19 mouse cellular contexts compared by ENCODE assay signal in genomic region chr12:75478117-75478516, GRCm38 (mm10).
DNase-seq lines count a peak whose midpoint lies in the region; ATAC-seq and TF ChIP-seq lines count a peak whose summit lies in the region.
"Had no signal": no experiment of that assay in that cellular context is flagged by ENCODE, and none has a peak within 500 bp of the region (broad histone marks: within the 10 kb centered on the region; RNA-seq: fewer than 3 reads in every experiment).

No protein-coding gene starts in this region.

- H3K9me3 ChIP-seq in hindbrain, postnatal 0 days (ENCODE audit: low read length), result no peaks in the 10 kb centered on the region
- no peaks in the 10 kb centered on the region for H3K9me3 ChIP-seq in hindbrain, embryonic 16.5 days (ENCODE audit: control insufficient read depth, low read length)
- no peaks in the 10 kb centered on the region for H3K9me3 ChIP-seq in midbrain, embryonic 14.5 days (ENCODE audit: control insufficient read depth, low read length)
- H3K9me3 ChIP-seq in midbrain, embryonic 11.5 days (ENCODE audit: control insufficient read depth, low read length), result no peaks in the 10 kb centered on the region
- H3K9me3 ChIP-seq: heart, embryonic 13.5 days; limb, embryonic 13.5 days; liver, embryonic 15.5 days; midbrain, embryonic 13.5 days had no signal

- no peak overlapping the region for H3K4me2 ChIP-seq in hindbrain, postnatal 0 days (ENCODE audit: low read depth, low read length)
- H3K4me2 ChIP-seq in hindbrain, embryonic 16.5 days (ENCODE audit: low read length), result no peak overlapping the region
- no peak overlapping the region for H3K4me2 ChIP-seq in midbrain, embryonic 14.5 days (ENCODE audit: low read length)
- H3K4me2 ChIP-seq in midbrain, embryonic 11.5 days, result no peak overlapping the region
- H3K4me2 ChIP-seq: heart, embryonic 13.5 days; limb, embryonic 13.5 days; liver, embryonic 15.5 days; midbrain, embryonic 13.5 days had no signal

- no peak for ATAC-seq in hindbrain, postnatal 0 days
- ATAC-seq in hindbrain, embryonic 16.5 days, result no peak
- no peak for ATAC-seq in midbrain, embryonic 14.5 days (ENCODE audit: low FRiP score, low TSS enrichment)
- no peak for ATAC-seq in midbrain, embryonic 11.5 days (ENCODE audit: low FRiP score)
- ATAC-seq in inflammation-experienced regulatory T-cells, adult 6 months, result no peak
- ATAC-seq: midbrain, embryonic 13.5 days had no signal

- whole genome bisulfite sequencing in hindbrain, postnatal 0 days, result 41% methylated on average over 4 of the region's 4 CpGs
- WGBS in hindbrain, embryonic 16.5 days, result 43% methylated on average over 4 of the region's 4 CpGs
- WGBS in midbrain, embryonic 14.5 days, result 52% methylated on average over 4 of the region's 4 CpGs
- 61% methylated on average over 4 of the region's 4 CpGs for WGBS in midbrain, embryonic 11.5 days

- peaks cover 8% of the 10 kb centered on the region; the same call in 1 of the 2 replicates for H3K4me1 ChIP-seq in hindbrain, postnatal 0 days (ENCODE audit: insufficient read depth, low read length)
- 0 out of 2 replicates have a peak, but pooled peaks cover 2% of the 10 kb centered on the region for H3K4me1 ChIP-seq in hindbrain, embryonic 16.5 days (ENCODE audit: control insufficient read depth, insufficient read depth, low read depth, low read length)
- 0 out of 2 replicates have a peak, but pooled peaks cover 4% of the 10 kb centered on the region for H3K4me1 ChIP-seq in midbrain, embryonic 14.5 days (ENCODE audit: control insufficient read depth, insufficient read depth, low read length)
- no peaks in the 10 kb centered on the region for H3K4me1 ChIP-seq in midbrain, embryonic 11.5 days (ENCODE audit: control insufficient read depth, insufficient read depth, low read length)
- H3K4me1 ChIP-seq in cortical plate, adult 2 months (ENCODE audit: control insufficient read depth, insufficient read depth, low read length), result peaks cover 12% of the 10 kb centered on the region

- H3K27me3 ChIP-seq in hindbrain, postnatal 0 days (ENCODE audit: insufficient read depth, low read length), result no peaks in the 10 kb centered on the region
- H3K27me3 ChIP-seq in hindbrain, embryonic 16.5 days (replicated peaks; ENCODE audit: control insufficient read depth, insufficient read depth, low read length), result no peaks in the 10 kb centered on the region
- no peaks in the 10 kb centered on the region for H3K27me3 ChIP-seq in midbrain, embryonic 14.5 days (ENCODE audit: control insufficient read depth, insufficient read depth, low read length)
- no peaks in the 10 kb centered on the region for H3K27me3 ChIP-seq in midbrain, embryonic 11.5 days (ENCODE audit: control insufficient read depth, insufficient read depth, low read length)
- H3K27me3 ChIP-seq: heart, embryonic 13.5 days; limb, embryonic 13.5 days; liver, embryonic 15.5 days; midbrain, embryonic 13.5 days had no signal

- H3K4me3 ChIP-seq in hindbrain, postnatal 0 days (ENCODE audit: low read length), result no peak overlapping the region
- H3K4me3 ChIP-seq in hindbrain, embryonic 16.5 days (ENCODE audit: low read length), result no peak overlapping the region
- H3K4me3 ChIP-seq in midbrain, embryonic 14.5 days (replicated peaks; ENCODE audit: low read depth, low read length), result no peak overlapping the region
- H3K4me3 ChIP-seq in midbrain, embryonic 11.5 days (ENCODE audit: low read depth, low read length), result no peak overlapping the region
- no peak overlapping the region for H3K4me3 ChIP-seq in cortical plate, adult 2 months (ENCODE audit: insufficient read depth, low read length)
- H3K4me3 ChIP-seq: erythroblast, embryonic 14.5 days; heart, embryonic 13.5 days; limb, embryonic 13.5 days; liver, embryonic 15.5 days; midbrain, embryonic 13.5 days had no signal

- no peak overlapping the region for H3K27ac ChIP-seq in hindbrain, postnatal 0 days
- H3K27ac ChIP-seq in hindbrain, embryonic 16.5 days (ENCODE audit: low read depth, low read length), result no peak overlapping the region
- no peak overlapping the region for H3K27ac ChIP-seq in midbrain, embryonic 14.5 days (replicated peaks; ENCODE audit: low read depth, low read length)
- H3K27ac ChIP-seq in midbrain, embryonic 11.5 days (ENCODE audit: low read depth, low read length), result no peak overlapping the region
- peak overlapping the region; percentile 65; the same call in 1 of the 2 replicates for H3K27ac ChIP-seq in cortical plate, adult 2 months (ENCODE audit: insufficient read depth, low read length)
- H3K27ac ChIP-seq: heart, embryonic 13.5 days; kidney, postnatal 0 days; limb, embryonic 13.5 days; liver, embryonic 15.5 days had no signal

- no peak for TF ChIP-seq POLR2A in cortical plate, adult 2 months (IDR thresholded peaks at IDR 0.05; ENCODE audit: extremely low read depth, insufficient read depth, low read length)

- TF ChIP-seq CTCF in hindbrain, postnatal 0 days (IDR thresholded peaks at IDR 0.05; ENCODE audit: low read depth), result no peak
- TF ChIP-seq CTCF in cortical plate, adult 2 months (IDR thresholded peaks at IDR 0.05; ENCODE audit: extremely low read depth, insufficient read depth, low read length), result no peak

- H3K9ac ChIP-seq in hindbrain, postnatal 0 days (replicated peaks; ENCODE audit: low read length), result no peak overlapping the region
- no peak overlapping the region for H3K9ac ChIP-seq in hindbrain, embryonic 16.5 days (ENCODE audit: low read depth, low read length)
- no peak overlapping the region for H3K9ac ChIP-seq in midbrain, embryonic 14.5 days (replicated peaks; ENCODE audit: low read length)
- H3K9ac ChIP-seq in midbrain, embryonic 11.5 days (ENCODE audit: low read length), result no peak overlapping the region
- H3K9ac ChIP-seq: heart, embryonic 13.5 days; limb, embryonic 13.5 days; liver, embryonic 15.5 days; midbrain, embryonic 13.5 days had no signal

- H3K36me3 ChIP-seq in hindbrain, postnatal 0 days (ENCODE audit: insufficient read depth, low read length), result no peaks in the 10 kb centered on the region
- no peaks in the 10 kb centered on the region for H3K36me3 ChIP-seq in hindbrain, embryonic 16.5 days (ENCODE audit: control insufficient read depth, insufficient read depth, low read length)
- no peaks in the 10 kb centered on the region for H3K36me3 ChIP-seq in midbrain, embryonic 14.5 days (ENCODE audit: control insufficient read depth, insufficient read depth, low read length)
- H3K36me3 ChIP-seq in midbrain, embryonic 11.5 days (ENCODE audit: control insufficient read depth, insufficient read depth, low read length), result no peaks in the 10 kb centered on the region
- H3K36me3 ChIP-seq: midbrain, embryonic 13.5 days had no signal

- peak; percentile 37 for DNase-seq in hindbrain, postnatal 0 days (ENCODE audit: low spot score)
- DNase-seq in midbrain, embryonic 14.5 days, result peak; percentile 38
- DNase-seq in midbrain, embryonic 11.5 days (ENCODE audit: low spot score, missing footprints), result no peak
- DNase-seq in NIH3T3 (ENCODE audit: low read depth), result peak; percentile 80
- DNase-seq in embryo, embryonic 10.5 days (ENCODE audit: low spot score), result no peak
- DNase-seq: adrenal gland, postnatal 36 days; cerebellum, adult 8-10 months; heart, postnatal 36 days; kidney, adult 18-20 months; thymus, adult 18-20 months had no signal

Comparison
In these comparisons a context has a peak if more than half of its experiments do, and no peak if none do; other contexts are left out.
1. DNase-seq: peak in hindbrain, postnatal 0 days (single experiment), midbrain, embryonic 14.5 days (single experiment) and NIH3T3 (single experiment); none in midbrain, embryonic 11.5 days (single experiment) and embryo, embryonic 10.5 days (single experiment).